In the genomic region with DNA sequence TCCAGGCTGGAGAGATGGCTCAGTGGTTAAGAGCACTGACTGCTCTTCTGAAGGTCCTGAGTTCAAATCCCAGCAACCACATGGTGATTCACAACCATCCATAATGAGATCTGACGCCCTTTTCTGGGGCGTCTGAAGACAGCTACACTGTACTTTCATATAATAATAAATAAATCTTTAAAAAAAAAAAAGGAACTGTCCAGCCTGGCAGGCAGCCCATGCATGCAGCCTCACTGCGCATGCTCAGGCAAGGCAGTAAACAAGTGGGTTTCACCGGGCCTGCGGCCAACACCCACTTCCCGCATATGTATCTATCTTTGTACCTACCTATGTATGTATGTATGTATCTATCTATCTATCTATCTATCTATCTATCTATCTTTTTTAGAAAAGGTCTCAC, we compare ENCODE assay signal across 9 mouse cellular contexts. TPM values are rescaled to one million over a fixed set of nuclear protein-coding genes. Genes with fewer than 3 reads are reported as not detected.
DNase-seq lines count a peak whose midpoint lies in the region; ATAC-seq and TF ChIP-seq lines count a peak whose summit lies in the region.
"Not testable (repeated sequence)": the region's sequence is repeated elsewhere in the genome, so short reads cannot be mapped to it uniquely, and the experiment has no call there.
"Had no signal": no experiment of that assay in that cellular context is flagged by ENCODE, and none has a peak within 500 bp of the region (broad histone marks: within the 10 kb centered on the region; RNA-seq: fewer than 3 reads in every experiment).

No protein-coding gene starts in this region.

- not testable (repeated sequence) for H3K4me1 ChIP-seq in MEL (ENCODE audit: control insufficient read depth in 1 of 2, insufficient read depth in 2 of 2, low read length in 2 of 2); lung, embryonic 14.5 days (ENCODE audit: insufficient read depth)

- TF ChIP-seq EP300 in MEL (IDR thresholded peaks at IDR 0.05; ENCODE audit: low read depth in 1 of 2, low read length in 2 of 2) = not testable (repeated sequence)

- not testable (repeated sequence) for DNase-seq in MEL (ENCODE audit: low read depth, low spot score)
- peak; percentile 12 for DNase-seq in lung, embryonic 14.5 days

- WGBS in lung, embryonic 14.5 days = 46% methylated on average over 6 of the region's 6 CpGs

- not testable (repeated sequence) for H3K79me2 ChIP-seq in MEL (ENCODE audit: control insufficient read depth, insufficient read depth, low read length, poor library complexity)

- H3K9ac ChIP-seq in MEL (ENCODE audit: control insufficient read depth, low read depth, low read length, poor library complexity, severe bottlenecking); lung, embryonic 14.5 days: not testable (repeated sequence)

- H3K27me3 ChIP-seq in MEL (ENCODE audit: control insufficient read depth in 1 of 2, insufficient read depth in 2 of 2, low read length in 2 of 2) = not testable (repeated sequence)
- peaks cover 17% of the 10 kb centered on the region for H3K27me3 ChIP-seq in lung, embryonic 14.5 days (ENCODE audit: insufficient read depth, low read length)

- not testable (repeated sequence) for TF ChIP-seq CTCF in MEL (IDR thresholded peaks at IDR 0.05 in 2 of 3, conservative IDR thresholded peaks at IDR 0.05 in 1 of 3; ENCODE audit: control insufficient read depth in 1 of 3, insufficient read depth in 1 of 3, low read depth in 2 of 3, low read length in 3 of 3, poor library complexity in 1 of 3, severe bottlenecking in 1 of 3); lung, embryonic 14.5 days (IDR thresholded peaks at IDR 0.05; ENCODE audit: low read depth)

- not testable (repeated sequence) for H3K9me3 ChIP-seq in MEL (replicated peaks; ENCODE audit: insufficient read depth, low read length); lung, embryonic 14.5 days (ENCODE audit: low read depth, low read length)

- not testable (repeated sequence) for H3K4me3 ChIP-seq in MEL (ENCODE audit: control insufficient read depth in 1 of 2, insufficient read depth in 1 of 2, low read depth in 2 of 2, low read length in 2 of 2); lung, embryonic 14.5 days (ENCODE audit: low read depth, low read length)

- not testable (repeated sequence) for TF ChIP-seq RAD21 in MEL (IDR thresholded peaks at IDR 0.05; ENCODE audit: low read depth, low read length)

- not testable (repeated sequence) for H3K27ac ChIP-seq in MEL (ENCODE audit: control insufficient read depth, low read depth, low read length); lung, embryonic 14.5 days (ENCODE audit: low read depth)

- H3K4me2 ChIP-seq in lung, embryonic 14.5 days = not testable (repeated sequence)

- H3K36me3 ChIP-seq in MEL (ENCODE audit: control insufficient read depth in 1 of 2, insufficient read depth in 2 of 2, low read length in 2 of 2); lung, embryonic 14.5 days (ENCODE audit: insufficient read depth): not testable (repeated sequence)

- not testable (repeated sequence) for ATAC-seq in lung, embryonic 14.5 days (ENCODE audit: insufficient read depth)

- TF ChIP-seq POLR2A in MEL (IDR thresholded peaks at IDR 0.05; ENCODE audit: control insufficient read depth in 1 of 2, insufficient read depth in 1 of 2, low read depth in 1 of 2, low read length in 2 of 2, poor library complexity in 1 of 2) = not testable (repeated sequence)

TF ChIP-seq in MEL, 35 proteins besides CTCF, POLR2A, EP300 and RAD21:
- TF ChIP-seq GATA1 (IDR thresholded peaks at IDR 0.05; ENCODE audit: low read depth, low read length) (peak; percentile 26; the same call in 1 of the 2 replicates), ZNF384 (IDR thresholded peaks at IDR 0.05; ENCODE audit: low read depth, low read length) (peak; percentile 81), NRF1 (IDR thresholded peaks at IDR 0.05; ENCODE audit: insufficient read depth, low read depth, low read length, poor library complexity, severe bottlenecking) (peak; percentile 79)

RNA-seq across cellular contexts. Expression of a gene that starts 13.6 kb away (rescaled TPM):
- 0.08 TPM in 1 of 2 replicates, not detected in the other for total RNA-seq in MEL (2012; rRNA removed)
- polyA plus RNA-seq in MEL (2012; ENCODE audit: insufficient read depth in 1 of 2, insufficient read length in 2 of 2, low read depth in 1 of 2, low replicate concordance in 2 of 2, missing spikeins in 1 of 2) = under 1 TPM in 1 of 2 experiments, not detected in 1; 0.29 TPM
- polyA plus RNA-seq in lung, embryonic 14.5 days (2014; fragmentation: Nextera tagmentation; extraction: Ambion mirVana) = 5.6 and 7.8 TPM in 2 replicates
- polyA plus RNA-seq: activated CD4-positive, CD25-positive, alpha-beta regulatory T cell, adult 4 months; Patski had no signal

RNA-seq across cellular contexts. Expression of a gene that starts 15.7 kb away (rescaled TPM):
- total RNA-seq in MEL (2012; rRNA removed) = 79.6 and 97.3 TPM in 2 replicates
- polyA plus RNA-seq in MEL (2012; ENCODE audit: insufficient read depth in 1 of 2, insufficient read length in 2 of 2, low read depth in 1 of 2, low replicate concordance in 2 of 2, missing spikeins in 1 of 2) = 100 to 1,000 TPM in 1 of 2 experiments, not detected in 1; 103 TPM
- 33.0 and 37.4 TPM in 2 replicates for polyA plus RNA-seq in lung, embryonic 14.5 days (2014; fragmentation: Nextera tagmentation; extraction: Ambion mirVana)

RNA-seq across cellular contexts. Expression of a gene that starts 27.2 kb away (rescaled TPM):
- 3.6 and 5.7 TPM in 2 replicates for total RNA-seq in MEL (2012; rRNA removed)
- under 1 TPM in 1 of 2 experiments, not detected in 1; 0.67 TPM for polyA plus RNA-seq in MEL (2012; ENCODE audit: insufficient read depth in 1 of 2, insufficient read length in 2 of 2, low read depth in 1 of 2, low replicate concordance in 2 of 2, missing spikeins in 1 of 2)
- 1.5 and 1.6 TPM in 2 replicates for polyA plus RNA-seq in lung, embryonic 14.5 days (2014; fragmentation: Nextera tagmentation; extraction: Ambion mirVana)
- polyA plus RNA-seq: Patski had no signal

RNA-seq across cellular contexts. Expression of a gene that starts 32.0 kb away (rescaled TPM):
- 0.07 and 0.15 TPM in 2 replicates for total RNA-seq in MEL (2012; rRNA removed)
- polyA plus RNA-seq in MEL (2012; ENCODE audit: insufficient read depth in 1 of 2, insufficient read length in 2 of 2, low read depth in 1 of 2, low replicate concordance in 2 of 2, missing spikeins in 1 of 2) = under 1 TPM in 1 of 2 experiments, not detected in 1; 0.72 TPM
- polyA plus RNA-seq in lung, embryonic 14.5 days (2014; fragmentation: Nextera tagmentation; extraction: Ambion mirVana) = not detected in 2 replicates
- total RNA-seq: adrenal gland, postnatal 36 days; ES-E14 had no signal
- polyA plus RNA-seq: brain, embryonic 14.5 days; cerebellum, adult 2 months; G1E had no signal

RNA-seq across cellular contexts. Expression of a gene that starts 33.5 kb away (rescaled TPM):
- 21.1 and 25.6 TPM in 2 replicates for total RNA-seq in MEL (2012; rRNA removed)
- 10 to 100 TPM in 1 of 2 experiments, not detected in 1; 30.0 TPM for polyA plus RNA-seq in MEL (2012; ENCODE audit: insufficient read depth in 1 of 2, insufficient read length in 2 of 2, low read depth in 1 of 2, low replicate concordance in 2 of 2, missing spikeins in 1 of 2)
- polyA plus RNA-seq in lung, embryonic 14.5 days (2014; fragmentation: Nextera tagmentation; extraction: Ambion mirVana) = 13.5 and 14.5 TPM in 2 replicates
